Mouse (Mus musculus) C2C12 (cell line): ENCODE results near the gene Itga8.

Source experiments
- CEBPB ChIP-seq: IDR thresholded peaks from one replicate; pipeline ENCODE4 v1.6.1; 2011; ENCODE audit warnings: low read depth, mild to moderate bottlenecking, control low read depth, moderate library complexity
- CTCF ChIP-seq: IDR thresholded peaks from one replicate; pipeline ENCODE4 v1.5.1; 2011; ENCODE audit not compliant: control insufficient read depth, insufficient read depth, insufficient read length
- MAX ChIP-seq: IDR thresholded peaks from one replicate; pipeline ENCODE4 v1.6.1; 2011; ENCODE audit warnings: mild to moderate bottlenecking, control low read depth
- MYOG ChIP-seq: IDR thresholded peaks from one replicate; pipeline ENCODE4 v1.6.1; 2011; ENCODE audit not compliant: control insufficient read depth, insufficient read length; ENCODE audit errors: extremely low read depth
- USF1 ChIP-seq: IDR thresholded peaks from one replicate; pipeline ENCODE4 v1.6.1; 2011; ENCODE audit warnings: low read depth, mild to moderate bottlenecking, control low read depth, moderate library complexity

GRCm38 (mm10) chr2:12300449-12301228, 1.1 kb downstream of the Itga8 start:
- no peak for TF ChIP-seq USF1
- no peak for TF ChIP-seq CTCF
- TF ChIP-seq CEBPB: no peak
- TF ChIP-seq MAX: no peak
- TF ChIP-seq MYOG: no peak
